Mouse (Mus musculus) granulocyte monocyte progenitor cell, adult 5-6 weeks (primary cell): ENCODE results near the gene Rnf115. TPM values are rescaled to one million over a fixed set of nuclear protein-coding genes. Genes with fewer than 3 reads are reported as not detected.
"Not testable (repeated sequence)": the region's sequence is repeated elsewhere in the genome, so short reads cannot be mapped to it uniquely, and the experiment has no call there.

Experiments used
- ATAC-seq: replicated peaks from 2 replicates; pipeline ENCODE4 v1.8.0; 2016; ENCODE audit warnings: mild to moderate bottlenecking, moderate TSS enrichment, inconsistent platforms; ENCODE audit not compliant: poor library complexity, severe bottlenecking
- total RNA-seq, 2 experiments: library from RNA; stranded (forward) in 1 of 2; stranded (reverse) in 1 of 2; fragments of 200-712, 200-1000 nt in 1 of 2; fragments of >200 nt in 1 of 2; fragmentation: Nextera tagmentation in 1 of 2; gene quantifications; 2 replicates each; pipeline ENCODE4 v1.2.3; 2014 to 2017

Gene Rnf115
- total RNA-seq, 2 experiments from 2014 or later: 55.3 to 65.6 TPM

DNA sequence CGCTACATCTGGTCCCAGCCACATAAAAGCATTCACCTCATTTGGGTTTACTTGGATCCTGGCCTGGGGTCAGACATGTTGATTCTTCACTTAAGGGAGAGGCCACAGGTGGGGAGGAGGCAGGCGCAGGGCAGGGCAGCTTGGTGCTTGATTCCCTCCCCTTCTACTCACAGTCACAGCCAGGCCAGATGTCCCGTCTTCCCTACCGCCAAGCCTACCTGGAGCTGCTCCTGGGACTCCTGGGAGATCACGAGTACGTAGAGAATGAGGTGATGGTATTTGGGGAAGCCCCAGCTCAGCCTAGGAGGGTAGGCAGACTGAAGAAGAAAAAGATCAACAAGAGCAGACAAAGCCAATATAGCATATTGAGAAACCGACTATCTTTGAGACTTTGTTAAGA lies 20.5 kb upstream of the Rnf115 start:
- ATAC-seq: no peak

DNA sequence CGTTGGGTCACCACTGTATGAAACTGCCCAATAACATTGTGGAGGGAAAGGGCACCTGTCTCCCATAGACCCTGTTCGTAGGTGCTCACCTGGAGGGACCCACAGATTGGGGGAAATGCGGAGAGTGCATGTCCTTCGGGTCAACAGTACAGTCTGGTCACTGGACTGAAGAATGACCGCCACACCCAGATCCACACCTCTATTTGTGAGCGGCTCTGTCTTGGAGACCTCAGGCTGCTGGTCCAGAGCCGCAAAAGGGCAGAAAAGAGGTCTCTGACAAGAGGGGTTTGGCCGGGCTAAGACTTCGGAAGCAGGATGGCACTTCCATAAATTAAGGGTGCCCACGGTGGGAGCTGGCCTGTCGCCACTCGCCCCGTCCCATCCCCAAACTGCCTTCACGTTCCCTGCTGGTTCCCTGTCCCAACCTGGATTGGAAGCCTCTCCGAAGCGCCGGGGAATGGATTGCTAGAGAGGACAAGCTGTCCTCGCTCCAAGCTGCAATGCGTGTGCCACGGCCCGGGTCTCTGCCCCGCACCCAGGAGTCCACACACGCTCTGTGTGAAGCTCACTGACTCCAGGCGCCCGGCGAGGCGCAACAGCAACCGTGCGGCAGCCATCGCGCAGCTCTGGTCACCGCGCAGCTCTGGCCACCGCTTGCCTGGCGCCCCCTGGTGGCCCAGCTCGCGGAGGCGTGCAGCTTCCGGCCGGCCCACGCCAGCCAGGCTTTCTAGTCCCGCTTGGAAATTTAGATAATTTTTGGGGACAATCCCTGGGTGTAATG lies 19.4 kb upstream of the Rnf115 start, which contains the start of gene Nudt17:
Gene Nudt17, minus strand, starts transcription at position 660 of the 781 bp plus-strand sequence.
- peak; percentile 84 for ATAC-seq

DNA sequence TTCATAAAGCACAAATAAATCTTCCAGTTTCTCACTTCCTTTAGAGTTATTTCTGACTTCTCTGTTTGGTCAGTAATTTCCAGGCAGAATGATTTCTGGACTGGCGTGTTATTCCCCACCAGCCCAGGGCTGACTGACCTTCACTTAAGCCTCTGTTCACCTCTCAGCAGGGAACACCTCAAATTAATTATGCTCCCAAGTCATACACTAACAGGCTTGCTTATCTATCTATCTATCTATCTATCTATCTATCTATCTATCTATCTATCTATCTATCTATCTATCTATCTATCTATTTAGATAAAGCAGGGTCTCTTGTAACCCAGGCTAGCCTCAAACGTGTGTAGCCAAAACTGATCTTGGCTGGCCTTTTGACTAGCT lies 18.8 kb upstream of the Rnf115 start:
- ATAC-seq: no peak

DNA sequence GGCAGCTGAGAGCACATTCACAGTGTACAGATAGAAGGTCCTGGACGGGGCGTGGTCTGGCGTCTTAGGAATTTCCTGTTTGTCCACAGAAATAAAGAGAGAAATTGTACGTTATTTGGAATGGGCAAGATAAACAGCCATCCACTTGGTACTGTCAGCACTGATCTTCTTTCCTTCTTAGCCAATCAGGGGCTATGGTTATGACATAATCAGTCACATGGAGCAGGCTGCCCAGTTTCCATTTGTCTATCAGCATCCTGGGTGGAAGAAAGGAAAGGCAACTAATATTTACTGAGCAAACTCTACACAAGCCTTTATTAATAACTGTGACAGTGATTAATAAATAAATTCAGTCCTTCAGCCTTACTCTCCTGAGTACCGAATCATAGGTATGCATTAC lies 13.2 kb upstream of the Rnf115 start:
- ATAC-seq: no peak

DNA sequence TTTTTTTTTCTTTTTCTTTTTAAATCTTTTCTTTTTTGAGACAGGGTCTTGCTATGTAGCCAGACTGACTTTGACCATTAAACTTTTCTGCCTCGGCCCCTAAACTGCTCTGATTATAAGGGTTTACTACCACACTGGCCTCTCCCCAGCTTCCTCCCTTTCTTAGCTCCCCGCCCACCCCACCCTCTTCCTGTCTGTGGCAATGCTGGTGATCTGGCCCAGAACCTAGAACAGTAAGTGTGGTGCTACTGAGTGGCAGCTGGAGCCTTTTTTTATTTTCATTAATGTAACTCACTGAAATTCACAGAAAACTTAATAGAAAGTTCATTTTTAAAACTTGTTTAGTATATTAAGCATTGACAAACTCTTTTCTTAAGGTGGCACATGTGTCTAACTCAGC lies 11.6 kb upstream of the Rnf115 start:
- peak; percentile 80 for ATAC-seq

DNA sequence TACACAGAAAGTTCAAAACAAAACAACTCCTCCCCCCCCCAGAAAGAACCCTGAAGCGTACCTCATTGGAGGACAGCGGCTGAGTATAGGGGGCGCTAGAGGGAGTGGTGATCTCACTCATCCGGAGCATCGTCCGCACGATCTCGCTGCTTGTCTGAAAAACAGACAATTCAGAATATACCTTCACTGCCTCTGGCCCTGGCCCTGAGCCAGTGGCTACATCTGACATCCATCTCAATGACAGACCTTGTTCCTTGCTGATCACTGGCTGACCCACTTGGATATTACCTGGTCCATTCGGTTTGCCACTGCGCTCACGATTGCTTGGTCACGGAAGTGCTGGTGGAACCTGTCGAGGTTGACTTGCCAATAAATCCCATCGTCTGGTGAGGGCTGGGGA lies 8.3 kb upstream of the Rnf115 start:
- ATAC-seq: peak; percentile 70

DNA sequence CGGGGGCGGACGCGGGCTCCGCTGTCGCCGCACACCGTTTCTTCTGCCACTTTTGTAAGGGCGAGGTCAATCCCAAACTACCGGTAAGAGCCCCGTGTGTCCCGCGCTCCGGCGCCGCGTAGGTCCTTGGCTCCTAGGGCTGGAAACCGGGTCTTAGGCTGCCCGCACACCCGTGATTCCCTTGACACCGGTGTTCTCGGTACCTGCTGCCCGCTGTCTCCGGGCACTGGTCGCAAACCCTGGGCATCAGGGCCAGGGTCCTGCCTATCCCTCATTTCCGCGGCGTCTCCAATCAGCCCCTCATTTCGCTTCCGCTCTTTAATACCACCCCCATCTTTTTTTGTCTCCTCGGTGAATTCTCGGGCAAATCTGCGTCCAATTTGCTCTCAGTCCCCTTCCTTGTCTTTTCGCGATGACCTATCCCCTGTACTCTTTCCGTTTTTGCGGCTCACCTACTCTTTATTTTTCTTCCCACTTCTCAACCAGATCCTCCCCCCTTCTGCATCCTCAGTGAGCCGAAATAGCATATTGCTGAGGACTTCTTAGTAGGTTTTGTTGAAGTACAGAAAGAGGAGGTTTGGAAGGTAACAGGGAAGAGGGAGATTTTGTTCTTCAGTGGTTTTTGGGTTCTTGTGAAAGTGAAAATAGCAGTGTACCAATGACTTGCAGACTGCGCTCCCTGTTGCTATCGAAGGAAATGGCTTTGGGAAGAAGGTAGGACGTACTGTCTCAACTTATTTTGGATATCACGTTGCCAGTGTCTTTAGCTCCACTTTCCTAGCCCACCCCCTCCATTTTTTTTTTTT lies 567 bp downstream of the Rnf115 start:
- peak; percentile 48 for ATAC-seq

DNA sequence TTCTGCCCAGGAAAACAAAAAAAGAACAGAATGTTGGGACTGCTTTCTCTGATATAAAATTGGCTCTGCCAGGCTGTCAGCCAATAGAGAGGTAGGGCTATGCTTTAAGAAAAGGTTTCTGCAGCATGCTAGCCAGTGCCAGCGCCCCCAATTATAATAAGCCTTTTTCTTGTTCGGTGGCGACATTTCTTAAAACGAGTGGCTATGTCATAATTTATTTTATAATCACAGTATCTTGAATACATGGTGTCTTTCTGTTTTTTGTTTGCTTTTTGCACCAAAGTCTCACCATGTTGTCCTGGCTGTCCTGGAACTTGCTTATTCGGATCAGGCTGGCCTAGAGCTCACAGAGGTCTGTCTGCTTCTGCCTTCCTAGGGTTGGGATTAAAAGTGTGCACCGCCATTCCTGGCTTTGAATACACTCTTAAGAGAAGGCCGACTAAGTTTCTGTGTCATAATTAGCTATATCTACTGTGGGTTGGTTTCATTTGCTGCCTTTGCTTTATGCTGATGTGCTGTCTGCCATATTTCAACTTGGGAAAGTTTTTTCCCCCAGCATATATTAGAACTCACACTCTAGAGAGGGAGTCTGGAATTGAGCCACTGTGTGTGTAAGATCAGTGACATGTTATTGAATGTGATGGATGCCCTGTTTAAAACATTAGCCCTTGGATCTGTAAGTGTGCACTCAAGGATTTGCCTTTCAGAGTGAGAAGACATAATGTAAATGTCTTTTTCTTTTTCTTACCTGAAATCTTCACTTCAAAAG lies 1.4 kb downstream of the Rnf115 start:
- no peak for ATAC-seq

DNA sequence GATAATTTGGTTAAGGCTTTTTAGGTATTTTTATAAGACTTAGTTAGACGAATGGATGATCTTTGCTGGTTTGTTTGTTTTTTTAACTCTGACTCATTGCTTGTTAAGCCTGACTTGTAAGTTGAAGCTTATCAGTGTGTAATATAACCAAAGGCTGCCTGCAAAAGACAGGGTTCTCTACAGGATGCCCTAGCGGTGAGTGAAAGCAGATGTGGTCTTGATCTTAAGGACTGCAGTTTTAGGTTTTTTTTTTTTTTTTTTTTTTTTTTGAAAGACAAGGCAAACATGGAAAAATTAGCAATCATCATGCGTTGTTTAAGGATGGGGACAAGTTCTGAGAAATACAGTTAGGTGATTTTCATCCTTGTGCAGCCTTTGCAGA lies 1.9 kb downstream of the Rnf115 start:
- ATAC-seq: 0 out of 2 replicates have a peak, but pooled peaks have one; percentile 20

DNA sequence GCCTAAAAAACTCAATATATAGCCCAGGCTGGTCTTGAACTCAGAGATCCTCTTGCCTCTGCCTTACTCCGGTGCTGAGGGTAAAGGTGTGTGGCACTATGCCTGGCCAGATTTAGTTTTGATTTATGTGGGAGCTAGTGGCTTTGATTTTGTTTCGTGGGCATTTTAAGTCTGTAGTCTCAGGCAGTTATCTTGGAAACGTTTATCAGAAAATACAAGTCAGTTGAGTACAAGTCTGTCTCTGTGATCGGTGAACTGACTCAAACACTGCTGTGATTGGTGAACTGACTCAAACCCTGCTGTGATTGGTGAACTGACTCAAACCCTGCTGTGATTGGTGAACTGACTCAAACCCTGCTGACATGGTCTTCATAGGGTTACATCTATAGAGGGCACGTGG lies 3.3 kb downstream of the Rnf115 start:
- ATAC-seq: no peak

DNA sequence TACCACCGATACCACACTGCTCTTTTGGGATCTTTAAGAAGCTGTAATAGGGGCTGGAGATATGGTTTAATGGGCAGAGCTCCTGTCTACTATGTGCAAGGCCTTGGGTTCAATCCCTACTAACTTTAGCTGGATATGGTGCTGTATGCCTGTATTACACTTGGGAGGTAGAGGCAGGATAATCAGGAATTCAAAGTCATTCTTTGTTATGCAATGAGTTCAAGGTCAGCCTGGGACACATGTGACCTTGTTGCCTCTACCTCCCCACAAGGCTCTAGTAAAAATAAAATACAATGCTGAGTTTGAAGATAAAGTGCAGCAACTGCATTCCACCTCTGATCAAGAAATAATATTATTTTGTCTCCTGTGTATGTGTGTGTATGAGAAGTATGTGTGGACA lies 6.5 kb downstream of the Rnf115 start:
- no peak for ATAC-seq

DNA sequence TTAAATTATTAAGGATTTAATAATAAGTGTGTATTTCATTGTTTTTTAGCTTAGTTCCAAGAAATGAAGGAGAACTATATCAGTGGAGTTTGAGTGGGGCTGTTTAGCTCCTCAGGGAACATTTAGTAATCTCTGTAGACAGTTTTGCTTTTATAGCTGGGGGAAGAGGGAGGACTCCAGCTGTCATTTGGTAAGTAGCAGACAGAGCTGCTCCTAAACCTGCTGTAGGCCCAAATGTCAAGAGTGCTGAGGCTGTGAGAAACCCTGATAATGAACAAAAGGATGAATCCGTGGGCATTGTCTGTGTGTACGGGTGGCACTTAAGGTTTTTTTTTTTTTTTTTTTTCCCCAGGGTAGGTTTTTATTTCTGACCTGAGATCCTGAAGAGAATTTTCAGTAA lies 7.7 kb downstream of the Rnf115 start:
- ATAC-seq: no peak

DNA sequence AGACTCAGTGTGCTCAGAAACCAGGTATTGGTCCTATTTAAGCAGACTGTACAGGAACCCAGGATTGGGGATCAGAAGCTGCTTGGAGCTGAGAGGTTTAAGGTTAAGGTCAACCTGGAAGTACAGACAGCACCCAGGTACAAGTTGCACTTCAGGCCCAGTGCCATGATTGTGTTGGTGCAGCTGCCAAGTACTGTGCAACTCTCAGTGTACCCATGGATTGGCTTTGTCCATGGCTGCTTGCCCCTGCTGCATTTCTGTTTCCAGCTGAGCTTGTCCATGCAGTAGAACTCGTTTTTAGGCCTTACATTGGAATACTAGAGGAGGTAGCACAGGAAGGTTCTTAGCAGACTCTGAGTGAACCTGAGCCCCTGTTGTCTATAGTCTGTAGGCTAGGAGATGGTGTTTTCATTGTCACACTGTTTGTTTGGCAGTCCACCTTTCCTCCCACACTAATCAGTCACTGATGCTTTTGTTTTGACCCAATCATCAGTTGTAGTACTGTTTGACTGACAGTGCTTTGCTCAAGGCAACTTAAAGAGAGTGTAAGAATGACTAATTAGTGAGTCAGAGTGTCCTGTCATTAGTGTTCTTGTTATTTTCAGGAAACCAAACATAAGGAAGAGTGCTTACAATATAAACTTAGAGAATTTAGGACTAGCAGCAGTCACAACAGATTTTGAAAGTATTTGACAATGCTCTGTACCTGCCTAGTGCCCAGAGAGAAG lies 9.7 kb downstream of the Rnf115 start:
- ATAC-seq: no peak

DNA sequence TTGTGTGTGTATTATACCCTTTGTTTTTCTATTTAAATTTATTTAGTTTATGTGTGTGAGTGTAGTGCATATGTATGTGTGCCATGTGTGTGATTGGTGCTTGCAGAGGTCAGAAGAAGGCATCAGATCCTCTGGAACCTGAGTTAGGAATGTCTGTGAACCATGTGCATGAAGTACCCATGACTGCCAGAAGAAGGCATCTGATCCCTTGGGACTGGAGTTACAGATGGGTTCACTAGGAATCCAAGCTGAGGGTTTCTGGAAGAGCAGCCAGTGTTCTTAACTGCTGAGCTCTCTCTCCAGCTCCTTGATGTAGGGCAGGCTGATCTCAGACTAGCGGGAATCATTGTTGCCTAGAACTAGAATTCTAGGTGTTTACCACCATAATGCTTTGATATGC lies 10.5 kb downstream of the Rnf115 start:
- ATAC-seq: no peak

DNA sequence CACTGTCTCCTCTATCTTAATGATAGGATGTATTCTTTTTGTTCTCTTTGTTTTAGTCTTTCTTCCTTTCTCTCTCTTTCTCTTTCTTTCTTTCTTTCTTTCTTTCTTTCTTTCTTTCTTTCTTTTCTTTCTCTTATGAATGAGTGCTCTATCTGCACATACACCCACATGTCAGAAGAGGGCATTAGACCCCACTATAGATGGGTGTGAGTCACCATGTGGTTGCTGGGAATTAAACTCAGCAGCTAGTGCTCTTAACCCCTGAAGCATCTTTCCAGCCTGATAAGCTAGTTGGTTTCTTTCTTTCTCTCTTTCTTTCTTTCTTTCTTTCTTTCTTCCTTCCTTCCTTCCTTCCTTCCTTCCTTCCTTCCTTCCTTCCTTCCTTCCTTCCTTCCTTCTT lies 12.8 kb downstream of the Rnf115 start:
- ATAC-seq: not testable (repeated sequence)

DNA sequence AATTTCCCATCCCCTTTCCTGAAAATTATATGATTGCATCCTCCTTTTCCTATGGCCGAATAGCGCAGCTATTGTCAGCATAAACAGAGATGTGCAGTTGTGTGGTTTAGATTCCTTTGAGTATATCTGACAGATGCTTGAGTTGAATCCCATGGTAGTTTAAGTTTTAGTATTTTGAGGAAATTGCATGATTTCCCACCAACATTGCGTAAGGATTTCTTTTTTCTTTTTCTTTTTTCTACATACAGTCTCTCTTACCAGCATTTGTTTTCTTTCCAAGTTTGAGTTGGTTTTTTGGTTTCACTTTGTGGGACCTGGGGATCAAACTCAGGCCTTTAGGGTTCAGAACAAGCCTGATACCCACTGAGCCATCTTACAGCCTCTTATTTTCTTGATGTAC lies 16.9 kb downstream of the Rnf115 start:
- ATAC-seq: peak; percentile 69

DNA sequence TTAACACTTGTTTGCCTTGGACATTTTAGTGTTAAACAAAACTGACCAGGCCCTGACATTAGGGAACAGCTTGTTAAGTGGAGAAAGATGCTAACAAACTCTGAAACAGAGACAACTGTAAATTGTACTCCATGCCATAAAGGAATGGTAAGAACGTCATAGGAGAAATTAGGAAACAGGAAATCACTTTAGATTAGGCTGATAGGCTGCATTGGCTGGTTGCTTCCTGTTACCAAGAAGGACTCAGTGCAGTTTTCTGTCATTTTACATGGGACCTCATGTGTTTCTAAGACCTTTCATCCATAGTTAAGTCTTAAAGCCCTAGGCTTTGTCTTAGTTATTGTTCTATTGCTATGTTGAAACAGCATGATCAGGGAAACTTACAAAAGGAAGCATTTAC lies 19.4 kb downstream of the Rnf115 start:
- ATAC-seq: peak; percentile 78

DNA sequence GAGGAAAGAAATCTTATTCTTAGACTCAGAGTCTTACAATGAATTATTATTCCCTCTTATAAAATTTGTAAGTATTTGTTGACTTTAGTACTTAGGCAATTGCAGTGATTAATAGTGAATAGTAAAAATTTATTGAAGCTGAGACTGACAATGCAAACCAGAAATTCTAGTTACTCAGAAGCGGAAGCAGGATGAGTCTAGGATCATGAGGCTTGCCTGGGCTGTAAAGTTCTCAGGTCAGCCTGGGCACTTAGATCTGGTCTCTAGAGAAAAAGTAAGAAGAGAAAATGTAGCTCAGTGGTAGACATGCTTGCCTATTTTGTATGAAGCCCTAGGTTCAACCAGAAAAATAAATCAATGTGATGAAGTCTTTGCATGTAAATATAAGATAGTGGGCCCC lies 28.5 kb downstream of the Rnf115 start:
- ATAC-seq: no peak

DNA sequence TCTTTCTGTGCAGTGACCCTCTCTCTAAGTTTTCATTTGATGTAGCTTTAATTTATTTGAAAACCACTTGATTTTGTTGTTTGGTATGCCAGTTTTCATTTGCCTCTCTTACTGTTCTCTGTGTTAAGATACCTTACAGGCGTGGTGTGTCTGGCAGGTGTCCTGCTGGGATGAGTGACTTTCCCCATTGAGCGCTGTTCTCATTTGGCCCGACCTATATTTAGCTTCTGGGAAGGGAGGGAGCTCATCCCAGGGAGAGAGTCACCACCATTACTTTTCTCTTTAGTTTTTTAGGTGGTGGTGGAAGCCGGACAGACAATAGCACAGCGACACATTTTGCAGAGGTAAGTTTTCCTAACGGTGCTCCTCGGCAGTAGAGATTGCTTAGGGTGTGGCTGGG lies 30.2 kb downstream of the Rnf115 start:
- no peak for ATAC-seq

DNA sequence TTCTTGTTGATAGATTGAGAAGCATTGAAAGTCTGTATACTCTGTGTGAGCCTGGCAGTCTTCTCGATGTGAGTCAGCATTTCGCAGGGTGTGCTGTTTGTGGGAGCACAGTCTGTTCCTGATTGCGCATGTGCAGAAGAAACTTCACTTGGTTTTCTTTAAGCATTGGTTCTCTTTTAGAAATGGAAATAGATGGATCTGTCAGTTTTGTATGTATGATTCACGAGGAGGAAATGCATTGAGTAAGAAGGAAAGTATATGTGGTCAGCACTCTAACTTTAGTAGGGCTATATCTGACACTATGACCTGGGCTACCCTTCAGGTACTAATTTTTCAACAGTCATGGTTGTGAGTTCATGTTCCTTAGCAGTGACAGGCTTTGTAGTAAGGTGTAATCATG lies 32.2 kb downstream of the Rnf115 start:
- peak; percentile 93 for ATAC-seq
